Mouse (Mus musculus) layer of hippocampus, adult 18-20 months (tissue): ENCODE measurements around the gene Ttc28. TPM values are rescaled to one million over a fixed set of nuclear protein-coding genes. Genes with fewer than 3 reads are reported as not detected.
"Not testable (repeated sequence)": the region's sequence is repeated elsewhere in the genome, so short reads cannot be mapped to it uniquely, and the experiment has no call there.

Experiments used
- DNase-seq, 2 experiments: peaks; one replicate each; pipeline ENCODE4 v3.0.0; 2022; ENCODE audit warnings: low spot score in 2 of 2
- long read RNA-seq: library from polyadenylated mRNA; stranded (forward); transcript quantifications from one replicate; pipeline ENCODE4 v2.0.0, GENCODE M21; 2021
- total RNA-seq, 2 experiments: library from RNA; stranded (reverse); gene quantifications; 2 replicates each; pipeline ENCODE4 v1.2.3; 2021

The Ttc28 gene
- total RNA-seq: 1 to 10 TPM; 7.6 to 7.8 TPM
- long read RNA-seq, partial matches to known transcripts: 1 of 4 reads
- long read RNA-seq, other reads (novel, unspliced or antisense): 3 of 4 reads

DNA sequence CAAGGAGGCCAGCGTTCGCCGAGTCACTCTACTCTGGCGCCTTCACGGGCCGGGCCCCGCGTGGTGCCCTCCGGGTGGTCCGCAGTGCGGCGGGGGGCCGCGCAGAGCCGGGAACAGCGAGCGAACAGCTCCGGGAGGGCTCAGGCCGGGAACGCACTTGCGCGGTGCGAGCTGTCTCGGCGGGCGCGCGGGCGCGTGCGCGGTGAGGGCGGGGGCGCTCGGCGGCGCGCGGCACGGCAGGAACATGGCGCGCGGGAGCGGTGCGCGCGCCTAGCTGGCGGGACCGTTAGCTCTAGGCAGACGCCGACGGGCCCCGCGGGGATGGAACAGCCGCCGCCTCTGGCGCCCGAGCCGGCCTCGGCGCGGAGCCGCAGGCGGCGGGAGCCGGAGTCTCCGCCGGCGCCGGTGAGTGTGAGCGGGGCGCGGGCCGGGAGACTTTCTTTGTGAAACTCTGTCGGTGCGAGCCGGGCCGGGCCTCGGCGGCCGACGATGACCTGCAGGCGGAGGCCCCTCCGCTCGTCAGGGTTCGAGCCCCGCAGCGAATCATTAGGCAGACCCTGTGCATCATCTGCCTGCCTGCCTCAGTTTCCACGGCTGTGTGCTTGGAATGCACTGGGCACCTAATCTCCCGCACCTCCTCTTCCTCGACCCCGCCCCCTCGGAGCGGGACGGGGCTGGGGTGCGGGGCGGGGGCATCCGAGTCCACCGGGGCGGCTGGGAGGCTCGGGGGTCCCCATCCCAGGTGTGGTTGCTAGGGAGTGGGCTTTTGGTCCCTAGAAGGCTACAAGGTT is at the start of gene Ttc28:
Gene Ttc28, plus strand, starts transcription at position 220 of the 791 bp plus-strand sequence.
- DNase-seq: peak; percentile 78 to 90

DNA sequence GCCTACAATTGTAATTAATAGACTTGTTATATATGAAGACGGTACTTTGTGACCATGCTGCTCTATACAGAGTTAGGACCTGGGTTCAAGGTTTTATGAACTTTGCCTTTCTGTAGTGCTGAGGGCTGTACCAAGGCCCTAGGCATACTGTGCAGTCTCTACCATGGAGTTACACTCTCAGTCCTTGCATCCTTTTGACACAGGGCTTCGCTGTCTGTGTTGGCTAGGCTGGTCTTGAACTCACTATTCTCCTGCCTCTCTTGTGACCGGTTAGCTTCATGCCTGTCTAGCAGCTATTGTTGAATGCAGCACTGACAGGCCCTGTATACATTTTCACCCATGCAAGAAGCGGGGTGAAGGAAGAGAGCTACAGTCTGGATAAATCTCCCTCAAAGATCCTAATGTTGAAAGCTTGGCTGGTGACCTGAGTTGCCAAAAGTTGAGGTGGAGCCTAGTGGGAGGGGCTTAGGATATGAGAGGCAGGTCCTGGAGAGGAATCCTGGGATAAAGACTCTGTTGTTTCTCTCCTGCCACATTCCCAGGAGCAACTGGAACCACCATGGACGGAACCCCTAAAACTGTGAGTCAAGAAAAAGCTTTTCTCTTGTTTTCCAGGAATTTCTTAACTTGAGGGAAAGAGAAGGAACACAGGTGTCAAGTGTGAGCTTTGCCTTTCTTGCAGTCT is 48.4 kb upstream of the Ttc28 start:
- no peak for DNase-seq

DNA sequence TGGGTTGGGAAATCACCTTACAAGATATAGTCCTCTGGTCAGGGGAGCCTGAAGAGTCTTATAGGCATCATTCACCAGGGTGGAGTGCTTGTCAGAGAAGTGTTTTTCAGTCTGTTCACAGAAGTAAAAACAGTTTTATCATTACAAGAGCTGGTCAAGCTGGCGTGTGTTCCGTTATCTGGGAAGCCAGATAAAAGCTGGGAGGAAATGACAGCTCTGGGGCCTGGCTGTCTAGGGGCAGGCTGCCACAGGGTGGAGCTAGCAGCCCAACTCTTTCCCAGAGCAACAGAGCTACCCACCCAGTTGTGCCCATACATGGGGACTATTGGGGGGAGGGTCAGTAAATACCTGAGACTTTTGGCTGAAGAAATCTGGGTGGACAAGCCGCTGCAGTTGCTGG is 43.6 kb upstream of the Ttc28 start:
- peak; percentile 15 to 66 for DNase-seq

DNA sequence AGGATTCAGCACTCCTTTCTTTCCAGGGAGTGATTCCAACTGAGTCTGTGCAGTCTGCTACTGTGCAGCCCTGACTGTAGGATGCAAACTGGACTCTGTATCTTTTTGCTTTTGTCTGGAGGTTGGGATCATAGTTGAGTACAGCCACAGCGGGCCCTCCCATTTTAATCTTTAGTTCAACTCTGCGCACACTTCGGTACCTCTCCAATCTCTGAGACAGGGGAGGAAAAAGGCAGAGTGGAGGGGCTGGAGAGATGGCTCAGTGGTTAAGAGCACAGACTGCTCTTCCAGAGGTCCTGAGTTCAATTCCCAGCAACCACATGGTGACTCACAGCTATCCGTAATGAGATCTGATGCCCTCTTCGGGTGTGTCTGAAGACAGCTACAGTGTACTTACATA is 41.6 kb upstream of the Ttc28 start:
- not testable (repeated sequence) for DNase-seq

DNA sequence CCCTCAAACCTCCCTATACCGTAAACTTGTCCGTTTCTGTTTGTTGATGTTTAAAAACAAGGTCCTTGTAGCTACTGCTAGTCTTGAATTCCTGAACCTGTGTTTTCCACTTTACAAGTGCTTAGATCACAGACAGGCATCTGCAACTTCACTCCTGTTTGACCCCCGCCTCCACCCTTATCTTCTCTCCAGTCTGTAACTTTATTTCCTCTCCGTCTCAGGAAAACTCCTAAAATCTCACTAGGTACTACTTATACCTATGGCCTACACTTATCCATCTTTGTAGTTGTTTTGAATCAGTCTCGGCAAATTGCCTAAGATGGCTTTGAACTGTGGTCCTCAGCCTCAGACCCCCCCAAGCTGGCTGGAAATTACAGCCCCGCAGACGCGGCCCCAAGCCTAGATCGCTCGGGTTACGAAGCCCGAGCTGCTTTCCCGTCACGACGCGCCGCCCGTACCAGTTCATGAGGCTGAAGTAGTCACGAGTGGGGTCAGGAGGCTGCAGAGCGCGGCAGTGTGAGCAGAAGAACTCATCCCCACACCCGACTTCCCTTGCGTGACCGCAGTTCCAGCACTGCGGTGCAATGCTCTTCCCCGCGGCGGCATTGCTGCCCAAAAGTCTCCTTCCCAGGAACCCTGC is 40.4 kb upstream of the Ttc28 start:
- DNase-seq: no peak

DNA sequence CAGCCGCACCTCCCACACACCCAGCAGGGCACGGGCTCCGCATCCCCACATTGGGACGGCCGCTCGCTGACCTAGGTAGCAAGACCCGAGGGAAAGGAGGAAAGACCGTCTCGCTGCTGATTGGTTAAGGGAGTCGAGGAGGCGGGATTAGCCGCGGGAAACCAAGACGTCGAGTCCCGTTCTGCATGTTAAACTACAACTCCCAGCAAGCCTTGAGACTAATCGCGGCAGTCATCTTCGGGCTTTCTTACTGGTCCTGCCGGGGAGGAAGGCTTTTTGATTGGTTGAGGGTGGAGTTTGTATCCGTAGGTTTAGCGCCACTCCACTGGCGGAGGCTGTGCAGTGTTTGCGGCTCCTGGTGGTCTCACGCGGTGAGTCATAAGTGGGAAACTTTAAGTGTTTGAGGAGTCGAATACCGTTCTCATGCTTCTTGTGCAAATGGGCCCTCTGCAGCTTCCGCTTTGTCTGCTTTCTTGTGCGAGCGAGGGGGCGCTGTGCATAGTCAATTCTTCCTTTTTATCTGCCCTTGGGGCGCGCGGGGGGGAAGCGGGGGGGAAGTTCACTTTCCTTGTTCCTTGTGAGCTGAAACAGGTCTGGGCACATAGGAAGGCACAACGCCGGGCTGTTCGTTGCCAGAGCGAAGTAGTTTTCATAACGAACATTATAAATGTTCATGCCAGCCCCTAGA is 39.8 kb upstream of the Ttc28 start, which contains the start of the genes Hscb and Chek2:
Gene Hscb, minus strand, starts transcription at position 100 of the 688 bp plus-strand sequence.
Gene Chek2, plus strand, starts transcription at position 302 of the 688 bp plus-strand sequence.
- DNase-seq: peak; percentile 97 to 99

DNA sequence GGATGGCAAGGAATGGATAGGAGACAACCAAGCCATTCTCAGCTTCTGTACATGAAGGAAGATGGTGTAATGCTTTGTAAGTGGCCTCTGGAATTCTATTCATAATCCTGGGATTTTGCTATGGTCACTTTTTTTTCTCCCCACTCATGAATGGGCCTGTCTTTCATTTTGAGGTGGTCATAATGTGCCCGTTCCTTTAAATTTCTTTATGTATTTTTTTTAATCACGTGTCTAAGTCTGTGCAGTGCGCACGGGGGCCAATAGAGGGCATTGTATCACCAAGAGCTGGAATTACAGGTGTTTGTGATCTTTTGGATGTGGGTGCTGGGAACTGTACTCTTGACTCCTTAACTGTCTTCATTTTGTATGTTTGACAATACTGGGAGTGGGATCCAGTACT is 39.1 kb upstream of the Ttc28 start:
- DNase-seq: peak in 1 of 2 experiments; percentile 30

DNA sequence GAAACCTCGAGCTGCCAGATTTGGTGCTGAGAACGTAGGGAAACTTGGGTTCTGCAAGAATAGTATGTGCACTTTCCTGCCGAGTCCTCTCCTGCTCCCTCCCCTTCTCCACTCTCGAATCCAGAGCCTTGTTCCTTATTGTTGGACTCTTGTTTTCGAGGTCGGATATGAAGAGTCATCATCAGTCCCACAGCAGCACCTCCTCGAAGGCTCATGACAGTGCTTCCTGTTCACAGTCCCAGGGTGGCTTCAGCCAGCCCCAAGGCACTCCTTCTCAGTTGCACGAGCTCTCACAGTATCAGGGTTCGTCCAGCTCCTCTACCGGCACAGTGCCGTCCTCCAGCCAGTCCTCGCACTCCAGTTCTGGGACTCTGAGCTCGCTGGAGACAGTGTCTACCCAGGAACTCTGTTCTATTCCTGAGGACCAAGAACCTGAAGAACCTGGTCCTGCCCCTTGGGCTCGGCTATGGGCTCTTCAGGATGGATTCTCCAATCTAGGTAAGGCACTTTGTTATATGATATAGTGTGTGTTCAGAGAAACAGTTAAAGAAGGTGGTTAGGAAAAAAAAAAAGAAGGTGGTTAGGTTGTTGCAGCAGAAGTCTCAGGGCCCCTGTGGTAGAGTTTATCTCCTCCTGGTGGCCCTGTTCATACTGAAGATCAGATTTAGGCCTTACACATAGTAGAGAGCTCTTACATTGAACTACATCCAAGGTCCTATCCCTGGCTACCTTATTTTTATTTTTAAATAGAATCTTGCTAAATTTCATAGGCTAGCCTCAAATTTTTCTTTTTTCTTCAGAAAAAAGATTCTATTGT is 38.3 kb upstream of the Ttc28 start:
- DNase-seq: no peak

DNA sequence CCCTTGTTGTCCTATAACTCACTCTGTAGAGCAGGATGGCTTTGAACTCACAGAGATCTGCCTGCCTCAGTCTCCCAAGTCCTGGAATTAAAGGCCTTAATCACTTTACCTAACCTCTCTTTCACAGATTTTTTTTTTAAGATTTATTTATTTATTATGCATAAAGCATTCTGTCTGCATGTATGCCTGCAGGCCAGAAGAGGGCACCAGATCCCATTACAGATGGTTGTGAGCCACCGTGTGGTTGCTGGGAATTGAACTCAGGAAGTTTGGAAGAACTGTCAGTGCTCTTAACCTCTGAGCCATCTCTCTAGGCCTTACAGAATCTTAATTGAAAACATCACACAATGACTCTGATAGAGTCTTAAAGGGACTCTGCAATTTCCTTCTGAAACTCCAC is 26.6 kb upstream of the Ttc28 start:
- no peak for DNase-seq

DNA sequence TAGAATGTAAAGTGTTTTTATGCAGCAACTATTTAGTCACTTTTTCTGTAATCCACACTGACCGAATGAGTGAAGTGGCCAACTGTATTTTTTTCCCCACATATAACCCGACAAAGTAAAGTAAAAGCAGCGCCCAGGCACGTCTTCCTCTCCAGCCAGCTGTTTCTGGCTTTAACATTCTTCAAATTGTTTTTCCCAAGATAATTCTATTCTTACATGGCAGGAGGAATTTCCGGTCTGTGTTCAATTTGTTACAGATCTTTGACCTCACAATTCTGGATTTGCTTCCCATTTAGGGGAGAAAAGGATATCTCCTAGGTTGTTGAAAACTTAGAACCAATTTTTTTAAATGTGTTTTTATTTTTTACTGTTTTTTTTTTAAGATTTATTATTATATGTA is 22.5 kb upstream of the Ttc28 start:
- no peak for DNase-seq

DNA sequence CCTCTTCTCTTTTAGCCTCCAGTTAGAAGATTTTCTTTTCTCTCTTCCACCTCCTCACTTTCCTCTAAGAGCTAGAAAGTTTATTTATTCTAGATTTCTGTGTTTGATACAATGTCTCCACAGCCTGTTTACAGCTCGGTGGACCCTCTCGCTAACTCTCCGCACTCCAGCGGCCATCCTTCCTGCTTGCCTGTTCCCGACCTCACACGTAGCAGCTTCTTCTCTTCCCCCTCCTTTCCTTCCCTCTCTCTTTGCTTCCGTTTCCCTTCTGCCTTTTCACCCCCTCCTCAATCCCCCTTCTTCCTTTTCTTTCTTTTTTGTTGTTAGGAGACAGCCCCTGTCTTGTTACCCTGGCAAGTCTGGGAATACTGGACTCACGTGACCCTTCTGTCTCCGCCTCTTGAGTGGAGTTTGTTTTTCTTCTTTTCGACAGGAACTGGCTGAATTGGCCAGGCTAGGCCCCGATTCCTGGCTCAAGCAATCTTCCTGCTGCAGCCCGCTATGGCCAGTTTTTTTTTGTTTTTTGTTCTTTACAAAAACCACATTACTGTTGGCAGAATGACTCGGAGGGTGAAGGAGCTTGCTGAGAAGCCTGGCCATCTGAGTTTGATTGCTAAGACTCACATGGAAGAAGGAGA is 20.5 kb upstream of the Ttc28 start:
- DNase-seq: peak in 1 of 2 experiments; percentile 46

DNA sequence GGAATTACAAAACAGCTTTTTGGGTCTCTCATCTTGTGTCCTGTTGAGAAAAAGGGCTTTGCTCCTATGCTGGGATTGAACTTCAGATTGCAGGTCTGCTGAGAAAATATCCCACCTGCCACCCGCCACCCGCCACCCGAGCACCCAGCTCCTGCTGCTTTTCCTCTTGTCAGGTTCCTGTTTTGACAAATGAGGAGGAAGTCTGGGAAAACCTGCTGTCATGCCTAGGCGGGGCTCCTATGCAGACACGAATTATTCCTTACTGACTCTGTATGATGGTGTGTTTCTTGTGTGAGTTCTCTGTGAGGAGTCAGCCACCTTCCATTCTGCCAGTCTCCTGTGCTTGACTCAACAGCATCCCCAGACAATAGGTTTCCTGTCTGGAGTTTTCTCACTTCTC is 19.2 kb upstream of the Ttc28 start:
- no peak for DNase-seq

DNA sequence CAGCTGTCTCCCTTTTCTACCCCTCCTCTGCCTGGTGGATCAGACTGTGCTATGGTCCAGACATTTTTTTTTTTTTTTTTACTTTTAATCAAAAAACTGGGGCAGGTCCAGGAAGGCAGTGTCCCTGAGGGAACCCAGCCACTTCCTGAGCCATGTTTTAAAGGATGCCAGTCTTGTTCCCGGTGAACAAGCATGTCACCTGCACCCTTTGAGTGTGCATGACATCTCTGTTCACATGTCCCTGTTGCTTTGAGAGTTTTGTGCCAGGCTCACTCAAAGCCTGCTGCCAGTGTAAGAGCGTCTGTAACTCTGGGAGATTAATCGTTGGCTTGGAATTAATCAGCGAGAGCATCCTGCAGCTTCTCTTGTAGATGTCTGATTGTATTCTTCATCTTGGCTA is 11.1 kb upstream of the Ttc28 start:
- peak in 1 of 2 experiments; percentile 26 for DNase-seq

DNA sequence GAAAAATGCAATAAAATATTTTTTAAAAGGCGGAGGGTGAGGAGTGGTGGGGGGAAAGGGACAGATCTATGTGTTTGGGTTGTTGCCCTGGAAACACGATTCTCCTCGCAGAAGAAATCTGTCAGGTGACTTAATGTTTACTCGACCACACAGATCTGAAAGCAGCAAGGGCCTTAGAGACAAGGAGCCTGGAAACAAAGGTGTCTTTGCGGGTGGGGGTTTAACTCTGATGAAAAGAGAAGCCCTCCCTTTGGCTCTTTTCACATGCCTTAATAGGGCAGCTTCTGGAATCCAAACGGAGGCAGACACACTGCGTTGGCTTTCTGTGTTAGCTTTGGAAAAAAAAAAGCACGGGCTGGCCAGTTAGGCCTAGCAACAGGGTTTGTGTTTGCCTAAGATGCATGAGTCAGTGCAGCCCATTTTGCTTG is 10.3 kb upstream of the Ttc28 start:
- DNase-seq: peak in 1 of 2 experiments; percentile 30

DNA sequence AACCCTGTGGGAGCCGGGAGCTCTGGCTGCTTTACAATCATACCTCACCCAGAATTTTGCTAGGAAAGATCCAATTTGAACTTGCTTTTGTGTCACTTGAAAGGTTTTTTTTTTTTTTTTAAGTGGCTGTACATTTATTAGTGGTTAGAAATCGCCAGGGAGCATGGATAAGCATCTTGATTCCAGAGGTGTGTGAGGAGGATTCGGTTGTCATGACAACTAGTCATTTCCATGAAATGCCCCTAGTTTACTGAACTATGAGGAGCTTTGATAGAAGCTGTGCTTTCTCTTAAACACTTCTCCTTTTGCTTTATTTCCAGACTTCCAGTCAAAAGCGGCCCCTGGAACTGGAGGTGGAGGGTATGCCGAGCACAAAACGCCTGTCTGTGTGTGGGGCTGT is 6.4 kb upstream of the Ttc28 start:
- peak in 1 of 2 experiments; percentile 7 for DNase-seq

DNA sequence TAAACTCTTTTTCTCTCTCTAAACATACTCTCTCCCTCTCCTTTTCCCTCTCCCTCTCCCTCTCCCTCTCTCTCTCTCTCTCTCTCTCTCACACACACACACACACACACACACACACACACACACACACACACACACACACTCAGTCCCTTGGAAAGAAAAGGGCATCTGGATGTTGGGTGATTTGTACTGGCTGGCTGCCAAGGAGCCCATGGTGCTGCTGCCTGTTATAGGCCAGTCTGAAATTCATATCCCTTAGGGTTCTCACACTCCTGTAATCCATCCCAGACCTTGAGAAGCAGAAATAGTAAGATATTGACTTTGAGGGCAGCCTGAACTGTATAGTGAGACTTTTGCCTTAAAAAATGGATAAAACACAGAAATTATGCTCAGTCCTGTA is 4.9 kb upstream of the Ttc28 start:
- DNase-seq: no peak

DNA sequence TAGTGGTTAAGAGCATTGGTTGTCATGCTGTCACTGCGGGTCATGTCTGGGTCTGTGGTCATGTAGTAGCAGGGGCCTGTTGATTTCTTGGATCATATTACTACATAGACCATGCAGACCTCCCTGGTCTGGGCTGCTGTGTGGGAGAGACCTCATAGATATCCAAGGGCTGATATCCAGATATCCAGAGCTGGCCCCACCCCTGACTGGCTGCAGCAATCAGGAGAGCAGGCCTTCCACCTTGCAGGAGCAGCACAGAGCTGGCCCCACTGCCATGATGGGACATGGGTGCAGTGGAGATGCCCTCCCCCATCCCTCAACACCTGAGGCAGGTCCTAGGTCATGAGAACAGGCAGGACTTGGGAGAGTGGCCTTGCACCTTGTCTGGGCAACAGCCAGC is 4.3 kb upstream of the Ttc28 start:
- no peak for DNase-seq

DNA sequence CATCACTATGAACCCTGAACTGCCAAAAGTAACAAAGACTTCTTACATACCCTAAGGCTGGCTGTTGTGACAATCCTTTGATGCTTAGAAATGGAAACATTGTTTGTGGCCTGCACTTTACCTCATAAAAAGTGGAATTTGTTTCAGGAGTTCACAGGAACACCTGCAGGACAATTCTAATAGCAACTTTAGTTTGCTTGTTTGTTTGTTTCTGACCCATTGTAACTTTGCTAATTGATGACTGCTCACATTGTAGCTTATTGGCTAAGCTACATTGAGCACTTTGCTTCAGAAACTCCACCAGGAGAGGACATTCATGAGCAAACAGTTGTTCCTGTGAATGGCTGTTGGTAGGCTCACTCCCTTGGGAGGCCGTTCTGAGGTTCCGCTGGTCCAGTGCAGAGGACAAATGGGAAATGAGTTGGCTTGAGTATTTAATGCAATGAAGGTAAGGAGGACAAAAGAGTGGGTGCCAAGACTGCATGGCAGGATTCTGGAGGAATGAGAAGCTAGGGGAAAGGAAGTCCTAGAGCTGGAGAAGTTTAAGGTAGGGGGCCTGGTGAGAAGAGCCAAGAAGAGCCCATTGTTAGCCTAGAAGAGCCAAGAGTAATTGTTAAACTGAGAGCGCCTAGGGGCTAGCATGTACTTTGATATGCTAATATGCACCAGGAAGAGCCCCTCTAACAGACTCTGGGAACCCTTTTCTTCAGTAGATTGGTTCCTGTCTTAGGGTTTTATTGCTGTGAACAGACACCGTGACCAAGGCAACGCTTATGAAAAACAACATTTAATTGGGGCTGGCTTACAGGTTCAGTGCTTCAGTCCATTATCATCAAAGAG is 1.7 kb upstream of the Ttc28 start:
- no peak for DNase-seq

DNA sequence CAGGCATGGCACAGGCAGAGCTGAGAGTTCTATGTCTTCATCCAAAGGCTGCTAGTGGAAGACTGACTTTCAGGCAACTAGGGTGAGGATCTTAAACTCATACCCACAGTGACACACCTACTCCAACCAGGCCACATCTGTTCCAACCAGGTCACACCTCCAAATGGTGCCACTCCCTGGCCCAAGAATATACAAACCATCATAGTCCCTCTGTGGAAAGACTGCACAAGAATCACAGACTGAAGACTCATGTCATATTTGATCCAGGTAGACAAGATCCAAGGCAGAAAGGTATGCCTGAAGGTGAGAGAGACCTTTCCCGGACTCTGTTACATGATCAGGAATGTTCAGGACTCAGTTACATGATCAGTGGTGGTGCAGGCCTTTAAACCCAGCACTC is 1.1 kb upstream of the Ttc28 start:
- DNase-seq: not testable (repeated sequence)
